Mouse (Mus musculus) thymus, adult 18-20 months (tissue): ENCODE results near the gene Ptp4a2.
"Not testable (repeated sequence)": the region's sequence is repeated elsewhere in the genome, so short reads cannot be mapped to it uniquely, and the experiment has no call there.

Experiments
- DNase-seq, 2 experiments: peaks; one replicate each; pipeline ENCODE4 v3.0.0; 2022; ENCODE audit warnings: mixed read lengths in 2 of 2

The Ptp4a2 gene

DNA sequence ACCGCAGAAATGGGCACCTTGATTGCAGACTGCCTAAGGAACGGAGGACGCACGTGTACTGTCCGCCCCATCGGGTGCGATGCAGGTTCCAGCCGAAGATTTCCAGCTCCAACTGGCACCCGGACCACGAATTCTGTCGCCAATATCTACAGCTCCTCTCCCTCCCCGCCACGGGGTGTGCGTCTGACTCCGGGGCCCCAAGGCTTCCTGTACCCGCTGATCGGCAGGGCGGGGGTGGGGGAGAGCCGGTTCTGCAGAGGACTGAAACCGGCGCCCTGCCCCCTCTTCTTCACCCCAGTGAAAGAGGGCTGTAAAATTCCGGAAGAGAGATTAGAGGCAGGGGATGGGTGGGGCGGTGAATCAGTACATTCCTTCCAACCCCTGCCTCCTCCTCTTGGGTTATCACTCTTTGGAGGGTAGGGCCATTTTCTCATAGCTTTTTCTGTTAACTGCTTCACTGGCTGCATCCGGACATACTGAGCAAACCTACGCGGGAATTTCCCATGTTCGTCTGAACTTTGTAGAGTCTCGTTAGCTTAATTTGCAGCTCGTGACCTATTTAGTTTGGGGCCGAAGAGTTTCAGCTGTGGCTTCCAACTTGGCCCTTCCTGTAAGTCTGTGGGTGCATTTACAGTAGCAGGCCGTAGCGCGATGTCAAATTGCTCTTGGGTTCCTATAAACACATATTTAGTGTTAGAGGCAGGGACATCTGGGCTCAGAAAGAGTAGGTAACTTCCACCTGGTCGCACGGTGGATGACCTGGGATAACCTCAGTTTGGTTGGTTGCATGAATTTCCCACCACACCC, at the start of gene Ptp4a2:
Gene Ptp4a2, plus strand, starts transcription at position 422 of the 807 bp plus-strand sequence.
- peak; percentile 82 to 88 for DNase-seq

DNA sequence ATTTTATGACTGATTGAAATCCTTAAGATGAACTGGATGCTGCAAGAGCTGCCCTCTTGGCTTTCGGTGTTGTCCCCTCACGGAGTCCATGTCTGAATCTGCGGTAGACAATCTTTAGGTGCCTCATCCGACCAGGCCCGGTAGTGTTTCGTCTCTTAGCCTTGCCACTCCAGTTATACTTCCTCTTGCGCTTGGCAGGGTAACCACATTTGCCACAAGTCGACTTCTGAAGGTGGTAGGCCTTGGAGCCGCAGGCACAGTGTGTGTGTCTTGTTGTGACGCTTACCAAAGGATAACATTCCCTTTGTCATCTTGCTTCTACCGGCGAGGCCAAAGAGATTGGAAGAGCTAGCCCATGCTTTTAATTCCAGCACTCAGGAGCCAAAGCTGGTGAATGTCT, 49.4 kb upstream of the Ptp4a2 start:
- peak; percentile 54 to 74 for DNase-seq

DNA sequence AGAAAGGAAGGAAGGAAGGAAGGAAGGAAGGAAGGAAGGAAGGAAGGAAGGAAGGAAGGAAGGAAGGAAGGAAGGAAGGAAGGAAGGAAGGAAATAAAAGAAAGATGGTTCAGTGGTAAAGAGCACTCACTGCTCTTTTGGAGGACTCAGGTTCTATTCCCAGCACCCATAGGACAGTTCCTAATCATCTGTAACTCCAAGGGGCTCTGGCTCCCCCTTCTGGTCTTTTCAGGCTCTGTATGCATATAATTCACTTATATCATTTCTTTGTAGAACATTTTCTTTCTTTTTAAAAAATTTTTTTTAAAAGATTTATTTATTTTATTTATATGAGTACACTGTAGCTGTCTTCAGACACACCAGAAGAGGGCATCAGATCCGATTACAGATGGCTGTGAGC, 48.5 kb upstream of the Ptp4a2 start:
- DNase-seq = not testable (repeated sequence)

DNA sequence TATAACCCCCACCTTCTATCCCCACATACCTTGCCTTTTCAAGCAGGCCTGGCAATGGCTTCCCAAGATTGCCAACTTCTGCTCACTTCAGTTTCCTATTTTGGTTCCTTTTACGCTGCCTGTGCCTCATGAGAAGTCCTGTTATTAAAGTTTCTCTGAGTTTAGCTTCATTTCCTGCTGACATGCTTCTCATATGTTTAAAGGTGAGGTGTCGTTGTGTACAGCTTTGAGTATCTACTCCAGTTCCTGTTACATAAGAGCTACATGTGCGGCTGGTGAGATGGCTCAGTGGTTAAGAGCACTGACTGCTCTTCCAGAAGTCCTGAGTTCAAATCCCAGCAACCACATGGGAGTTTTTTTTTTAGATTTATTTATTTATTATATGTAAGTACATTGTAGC, 45.7 kb upstream of the Ptp4a2 start:
- no peak for DNase-seq

DNA sequence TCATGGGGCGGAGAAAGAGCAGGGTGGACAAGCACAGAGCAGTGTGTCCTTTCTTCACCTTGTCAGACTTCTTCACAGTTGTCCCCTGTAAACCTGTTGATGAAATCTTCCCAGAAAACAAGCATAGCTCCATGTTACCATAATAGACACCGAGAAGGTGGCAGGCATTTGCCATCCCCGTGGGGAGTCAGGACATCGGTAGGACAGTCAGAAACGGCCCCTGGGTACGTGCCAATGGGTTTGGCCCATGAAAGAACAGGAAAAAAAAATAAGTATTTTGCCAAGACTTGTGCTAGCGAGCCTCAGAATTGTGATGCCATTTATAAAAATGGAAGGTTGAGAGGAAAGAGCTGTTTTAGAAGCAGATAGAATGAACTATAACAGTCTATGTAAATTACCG, 43.2 kb upstream of the Ptp4a2 start:
- no peak for DNase-seq

DNA sequence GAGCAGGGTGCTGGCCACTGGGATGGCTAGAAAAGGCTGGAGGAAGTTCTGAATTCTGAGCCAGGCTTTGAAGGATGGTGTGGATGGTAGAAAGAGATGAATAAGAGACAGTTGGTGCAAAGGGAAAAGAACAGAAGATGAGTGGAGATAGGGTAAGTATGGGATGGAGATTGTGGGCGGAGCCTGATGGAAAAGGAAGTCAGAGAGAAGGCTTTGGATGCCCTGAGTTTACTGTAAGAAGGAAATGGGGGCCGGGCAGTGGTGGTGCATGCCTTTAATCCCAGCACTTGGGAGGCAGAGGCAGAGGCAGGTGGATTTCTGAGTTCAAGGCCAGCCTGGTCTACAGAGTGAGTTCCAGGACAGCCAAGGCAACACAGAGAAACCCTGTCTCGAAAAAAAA, 42.3 kb upstream of the Ptp4a2 start:
- not testable (repeated sequence) for DNase-seq

DNA sequence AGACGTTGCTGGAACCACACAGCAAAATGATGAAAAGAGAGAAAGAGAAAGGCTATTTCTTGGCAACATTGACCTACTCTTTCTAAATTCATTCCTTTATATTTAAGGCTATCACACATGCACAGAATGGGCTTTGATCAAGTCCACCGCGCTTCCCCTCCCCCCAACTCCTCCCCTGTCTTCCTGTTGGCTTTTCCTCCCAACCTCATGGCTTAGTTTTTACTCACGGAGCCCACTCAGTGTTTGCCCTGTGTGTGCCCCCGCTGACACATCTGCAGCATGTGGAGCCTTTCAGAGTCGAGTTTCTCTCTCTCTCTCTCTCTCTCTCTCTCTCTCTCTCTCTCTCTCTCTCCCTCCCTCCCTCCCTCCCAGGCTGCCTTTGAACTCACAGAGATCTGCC, 40.4 kb upstream of the Ptp4a2 start:
- DNase-seq = peak; percentile 58 to 71

DNA sequence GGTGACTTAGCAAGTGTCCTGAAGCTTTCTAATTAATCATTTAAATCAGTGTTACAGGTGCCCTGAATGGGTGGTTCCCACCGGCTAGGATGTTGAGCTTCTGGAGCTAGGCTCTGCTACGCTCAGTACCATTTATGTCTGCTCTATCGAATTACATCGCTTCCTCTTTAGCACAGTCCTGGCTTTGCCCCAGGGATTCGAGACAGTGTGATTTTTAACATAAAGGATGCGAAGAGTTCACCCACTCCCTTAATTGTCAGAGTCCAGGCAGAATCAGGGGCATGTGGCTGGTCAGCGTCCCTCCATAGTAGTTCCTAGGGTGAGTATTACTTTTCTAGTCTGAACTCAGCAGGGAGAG, 39.7 kb upstream of the Ptp4a2 start:
- no peak for DNase-seq

DNA sequence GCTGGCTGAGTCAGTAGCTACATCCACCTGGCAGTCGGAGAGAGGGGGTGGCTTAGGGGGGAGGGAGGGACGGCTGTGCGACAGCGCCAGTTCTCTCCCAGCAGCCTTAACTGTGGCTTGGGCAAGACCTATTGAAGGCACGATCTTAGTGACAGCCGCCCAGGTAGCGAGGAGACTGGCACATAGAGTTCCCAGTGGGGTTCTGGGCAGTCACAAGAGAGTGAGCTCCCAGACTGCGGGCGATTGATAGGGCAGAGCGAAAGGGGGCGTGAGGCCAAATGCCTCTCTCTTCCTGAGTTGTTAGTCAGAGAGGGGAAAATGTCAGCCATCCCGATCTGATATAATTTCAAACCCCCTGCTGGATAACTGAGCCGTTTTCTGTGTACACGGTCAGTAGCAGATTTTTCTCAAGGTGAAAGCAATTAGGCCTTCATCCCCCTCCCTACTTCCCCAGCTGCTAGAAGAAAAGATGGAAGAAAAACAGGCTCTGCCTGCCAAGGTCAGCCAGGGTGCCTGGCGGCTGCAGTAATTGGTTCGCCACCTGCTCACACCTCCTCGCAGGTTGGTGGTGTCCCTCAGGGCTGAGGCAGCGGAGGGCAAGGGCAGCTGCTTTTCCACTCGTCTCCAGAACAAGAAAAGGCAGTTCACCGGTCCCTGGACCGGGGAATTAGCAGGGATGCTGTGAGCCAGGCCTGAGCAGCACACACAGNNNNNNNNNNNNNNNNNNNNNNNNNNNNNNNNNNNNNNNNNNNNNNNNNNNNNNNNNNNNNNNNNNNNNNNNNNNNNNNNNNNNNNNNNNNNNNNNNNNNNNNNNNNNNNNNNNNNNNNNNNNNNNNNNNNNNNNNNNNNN, 39.1 kb upstream of the Ptp4a2 start:
- peak; percentile 71 to 83 for DNase-seq

DNA sequence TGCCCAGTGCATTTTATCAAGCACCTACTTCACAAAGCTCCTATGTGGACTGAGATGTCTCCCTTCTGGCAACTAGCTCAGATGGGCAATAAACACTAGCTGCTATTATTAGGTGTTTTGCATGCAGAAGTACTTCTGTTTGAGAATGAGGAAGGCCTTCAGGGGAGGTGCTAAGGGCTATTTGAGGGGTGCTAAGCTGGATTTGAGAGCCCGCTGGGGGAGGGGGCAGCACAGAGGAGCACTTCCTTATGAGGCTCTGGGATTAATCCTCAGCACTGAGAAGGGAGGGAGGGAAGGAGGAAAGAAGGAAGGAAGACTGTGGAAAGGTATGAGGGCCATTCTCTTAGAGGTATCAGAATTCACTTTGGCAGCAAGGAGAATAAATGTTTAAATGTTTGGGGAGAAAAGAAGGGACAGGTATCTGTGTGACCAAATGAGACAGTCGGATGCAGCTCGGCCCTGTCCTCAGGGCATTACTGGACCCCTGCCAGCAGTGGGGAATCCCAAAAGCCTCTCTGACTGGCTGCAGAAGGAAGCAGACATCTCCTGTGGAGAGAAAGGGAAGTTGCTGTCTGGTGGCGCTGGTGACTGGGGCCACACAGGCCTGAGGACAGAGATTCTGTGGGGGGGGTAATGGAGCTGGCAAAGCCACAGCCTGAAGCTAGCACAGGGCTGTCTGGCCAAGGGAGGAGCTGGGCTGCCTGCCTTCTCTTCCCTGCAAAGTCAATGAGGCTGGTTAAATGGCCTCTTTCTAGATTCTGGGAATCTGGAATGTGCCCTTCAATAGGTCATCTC, 28.9 kb upstream of the Ptp4a2 start:
- no peak for DNase-seq

DNA sequence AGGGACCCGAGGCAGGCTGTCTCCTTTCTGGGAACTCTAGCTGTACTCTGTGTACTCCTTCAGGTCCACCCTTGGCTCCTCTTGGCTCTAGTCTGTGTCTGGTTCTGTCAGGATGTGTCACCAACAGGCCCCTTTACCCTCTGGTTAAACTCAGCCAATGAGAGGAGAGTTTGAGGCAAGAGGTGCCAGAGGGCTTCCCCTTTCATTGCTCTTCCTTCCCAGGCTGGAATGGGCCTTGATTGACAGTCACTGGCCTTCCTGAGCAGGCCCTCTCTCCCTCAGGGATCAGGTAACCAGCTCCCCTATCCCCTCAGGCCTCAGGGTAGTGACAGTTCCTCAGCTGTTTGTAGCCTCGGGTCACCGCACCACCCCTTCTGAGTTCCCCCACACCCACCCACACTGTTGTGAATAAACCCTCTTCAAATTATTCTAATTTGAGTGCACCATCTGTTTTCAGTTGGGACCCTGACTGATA, 28.1 kb upstream of the Ptp4a2 start:
- DNase-seq = no peak

DNA sequence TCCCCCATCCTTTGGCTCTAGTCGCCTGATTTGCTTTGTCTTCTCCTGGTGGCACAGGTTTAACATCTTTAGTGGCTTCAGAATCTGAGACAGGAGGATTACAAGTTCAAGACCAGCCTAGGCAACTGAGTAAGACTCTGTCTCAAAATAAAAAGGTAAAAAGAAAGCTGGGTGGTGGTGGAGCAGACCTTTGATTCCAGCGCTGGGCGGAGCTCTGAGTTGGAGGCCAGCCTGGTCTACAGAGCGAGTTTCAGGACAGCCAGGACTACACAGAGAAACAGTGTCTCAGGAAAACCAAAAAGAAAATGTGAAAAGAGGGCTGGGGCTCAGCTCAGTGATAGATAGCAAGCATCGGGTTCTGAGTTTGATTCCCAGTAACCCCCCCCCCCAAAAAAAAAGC, 27.5 kb upstream of the Ptp4a2 start:
- DNase-seq = no peak

DNA sequence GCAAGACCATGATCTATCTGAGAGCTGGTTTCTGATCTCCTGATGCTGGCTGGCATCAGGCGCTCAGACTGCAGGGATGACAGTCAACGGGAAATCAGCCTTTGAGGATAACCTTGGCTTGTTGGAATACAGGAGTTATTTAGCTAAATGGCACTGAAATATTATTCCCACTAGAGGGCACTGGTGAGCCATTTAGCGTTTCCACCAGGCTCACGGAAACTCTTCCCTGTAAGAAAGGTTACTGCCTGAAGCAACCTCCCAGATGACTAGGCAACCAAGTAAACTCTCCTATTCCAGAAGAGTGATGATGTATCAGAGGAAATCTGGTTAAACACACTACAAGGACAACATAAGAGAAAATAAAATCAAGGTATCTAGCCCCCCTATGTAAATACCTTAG, 25.8 kb upstream of the Ptp4a2 start:
- no peak for DNase-seq

DNA sequence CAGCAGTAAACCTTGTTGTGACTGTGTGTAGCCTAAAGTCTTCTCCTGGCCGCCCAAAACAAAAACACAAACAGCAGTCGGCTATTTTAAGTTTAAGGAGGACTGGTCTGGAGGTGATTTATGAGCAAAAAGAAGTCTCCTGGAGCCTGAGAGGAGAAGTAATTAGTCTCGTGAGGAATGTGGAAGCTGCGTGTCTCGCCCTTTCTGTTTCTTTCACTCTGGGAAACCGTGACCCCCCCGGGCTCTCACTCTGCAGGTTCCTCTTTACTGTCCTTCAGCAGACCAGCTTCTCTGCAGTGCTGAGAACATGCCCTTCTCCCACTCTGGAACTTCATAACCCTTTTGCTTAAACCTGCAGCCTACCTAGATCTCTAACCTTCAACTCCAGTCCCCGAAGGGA, 22.3 kb upstream of the Ptp4a2 start:
- DNase-seq = no peak

DNA sequence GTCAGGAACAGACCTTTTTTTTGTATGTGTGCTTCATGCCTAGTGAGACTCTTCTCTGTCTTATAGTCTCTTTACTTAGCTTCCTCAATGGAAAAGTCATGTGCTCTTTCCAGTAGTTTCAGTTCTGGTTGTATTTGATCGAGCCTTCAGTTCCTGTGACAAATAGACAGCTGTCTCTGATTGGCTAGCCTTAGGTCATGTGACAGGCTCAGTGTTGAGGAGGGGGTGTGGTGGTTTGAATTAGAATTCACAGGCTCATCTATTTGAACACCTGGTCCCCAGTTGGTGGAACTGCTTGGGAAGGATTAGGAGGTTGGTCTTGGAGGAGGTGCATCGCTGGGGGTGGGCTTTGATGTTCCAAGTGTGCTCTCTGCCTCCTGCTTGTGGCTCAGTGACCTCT, 21.4 kb upstream of the Ptp4a2 start:
- DNase-seq = no peak

DNA sequence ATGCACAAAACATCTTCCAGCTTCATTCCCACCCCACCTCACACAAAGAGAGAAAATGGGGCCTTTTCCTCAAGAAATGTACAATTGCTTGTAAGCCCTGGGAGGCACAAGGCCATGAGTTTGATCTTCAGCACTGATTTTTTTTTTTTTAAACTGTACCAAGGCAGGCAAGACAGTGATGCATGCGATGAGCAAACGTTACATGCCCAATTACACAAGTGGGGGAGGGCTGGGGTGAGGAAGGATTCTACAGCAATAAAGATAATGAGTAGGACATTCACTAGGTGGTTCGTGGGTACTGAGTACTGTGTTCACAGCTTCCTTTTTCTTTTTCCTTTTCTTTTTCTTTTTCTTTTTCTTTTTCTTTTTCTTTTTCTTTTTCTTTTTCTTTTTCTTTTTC, 20.5 kb upstream of the Ptp4a2 start:
- no peak for DNase-seq

DNA sequence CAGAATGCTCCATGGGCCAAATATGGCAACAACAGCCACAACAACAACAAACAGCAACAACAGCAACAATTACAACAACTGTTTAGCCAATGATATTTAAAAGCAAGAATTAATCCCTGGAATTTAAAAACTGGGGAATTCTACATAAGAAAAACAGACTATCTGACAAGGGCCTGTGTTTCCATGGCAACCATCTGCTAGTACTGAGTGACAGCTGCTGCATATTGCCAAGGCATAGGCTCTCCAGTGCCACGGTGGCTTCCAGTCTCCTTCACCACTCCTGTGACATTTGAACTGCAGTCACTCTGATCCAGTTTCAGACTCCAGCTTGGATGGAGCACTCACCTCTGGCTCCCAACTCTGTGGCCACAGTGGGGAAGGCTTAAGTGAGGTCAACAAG, 19.6 kb upstream of the Ptp4a2 start:
- no peak for DNase-seq

DNA sequence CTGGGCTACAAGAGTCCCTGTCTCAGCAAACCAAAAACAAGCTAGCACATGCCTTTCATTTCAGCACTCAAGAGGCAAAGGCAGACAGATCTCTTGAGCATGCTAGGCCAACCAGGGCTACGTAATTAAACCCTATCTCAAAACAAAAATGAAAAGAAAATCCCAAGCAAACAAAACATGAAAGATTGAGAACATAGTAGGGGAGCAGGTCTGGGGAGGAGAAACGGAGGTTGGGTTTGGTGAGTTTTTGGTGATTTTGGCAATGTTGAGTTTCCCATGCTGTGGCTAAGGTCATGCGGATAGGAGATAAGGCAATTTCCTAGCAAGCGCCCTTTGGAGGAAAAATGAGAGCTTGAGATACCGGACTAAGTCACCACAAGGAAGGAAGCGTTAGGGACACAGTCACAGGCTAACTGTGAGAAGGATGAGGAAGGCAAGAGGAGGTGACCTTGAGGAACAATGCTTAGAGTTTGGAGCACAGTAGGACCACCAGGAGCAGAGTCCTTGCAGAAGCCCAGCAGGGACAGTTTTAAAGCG, 18.3 kb upstream of the Ptp4a2 start:
- DNase-seq = no peak

DNA sequence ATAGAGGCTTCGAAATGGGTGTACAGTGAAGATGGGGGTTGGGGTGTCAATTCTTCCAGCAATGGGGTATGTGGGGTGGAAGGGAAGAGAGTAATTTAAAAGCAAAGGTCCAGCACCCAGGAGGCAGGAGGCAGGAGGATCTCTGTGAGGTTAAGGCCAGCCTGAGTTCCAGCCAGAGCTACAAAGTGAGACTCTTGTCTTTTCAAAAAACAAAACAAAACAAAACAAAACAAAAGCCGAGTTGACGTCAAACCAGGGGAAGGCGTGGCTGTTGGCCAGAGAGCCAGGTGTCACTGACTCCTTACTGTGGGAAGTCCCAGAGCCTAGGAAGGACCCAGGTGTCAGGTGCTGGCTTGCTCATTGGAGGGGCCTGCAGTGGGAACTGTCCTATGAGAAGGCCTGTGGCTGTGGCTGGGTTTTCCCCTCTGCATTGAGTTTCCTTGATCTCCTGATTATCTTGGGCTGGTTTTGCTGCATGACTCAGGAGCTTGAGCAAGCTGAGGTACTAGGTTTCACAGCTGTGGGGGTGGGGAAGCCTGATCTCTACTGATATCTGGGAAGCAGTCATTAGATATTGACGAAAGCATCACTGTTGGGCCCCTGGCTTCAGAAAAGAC, 17.2 kb upstream of the Ptp4a2 start:
- peak; percentile 45 to 65 for DNase-seq

DNA sequence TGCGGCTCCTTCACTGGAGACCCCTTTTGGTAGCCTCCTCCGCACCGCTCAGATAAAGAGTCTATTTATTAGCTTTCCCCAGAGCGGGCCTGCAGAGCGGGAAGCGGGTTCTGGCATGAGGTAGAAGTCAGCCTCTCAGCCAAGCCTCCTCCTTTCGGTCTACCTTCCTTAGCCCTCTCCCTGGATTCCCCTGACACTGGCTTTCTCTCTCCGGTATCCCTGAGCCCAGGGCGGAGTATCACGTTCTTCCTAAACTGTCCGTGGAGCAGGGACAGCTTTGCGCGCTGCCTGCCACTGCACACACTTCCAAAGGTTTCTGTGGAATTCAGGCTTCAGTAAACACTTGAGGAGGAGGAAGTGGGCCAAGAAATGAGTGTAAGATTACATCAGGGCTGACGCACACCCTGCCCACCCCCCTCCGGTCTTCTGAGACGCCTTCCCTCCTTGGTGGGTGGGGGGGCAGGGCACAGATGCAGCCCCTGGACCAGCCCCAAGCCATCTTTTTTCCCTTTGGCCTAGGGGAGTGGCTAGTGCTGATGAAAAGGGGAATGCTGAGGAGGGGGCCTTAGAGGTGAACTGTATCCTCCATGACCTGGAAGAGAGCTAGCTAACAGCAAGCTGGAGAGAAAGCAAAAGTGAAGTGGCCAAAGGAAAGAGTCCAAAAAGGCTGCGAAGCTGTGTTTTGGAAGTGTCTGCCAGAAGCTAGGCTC, 15.7 kb upstream of the Ptp4a2 start:
- DNase-seq = no peak

DNA sequence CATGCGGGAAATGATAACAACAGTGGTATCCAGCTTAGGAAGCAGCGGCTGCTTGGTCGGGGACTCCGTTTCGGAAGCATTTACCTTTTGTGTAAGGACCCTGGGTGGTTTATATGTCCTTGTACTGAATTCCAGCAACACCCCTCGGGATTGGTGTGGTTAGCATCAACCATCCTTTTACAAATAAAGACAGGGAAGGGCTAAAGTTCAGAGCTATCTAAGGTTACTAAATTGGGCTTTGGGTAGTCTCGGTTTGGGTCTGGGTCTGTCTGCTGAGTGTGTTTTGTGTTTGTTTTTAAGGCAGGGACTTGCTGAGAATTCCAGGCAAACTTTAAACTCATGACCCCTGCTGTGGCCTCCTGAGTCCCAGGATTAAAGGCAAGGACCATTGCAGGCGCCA, 15.2 kb upstream of the Ptp4a2 start:
- DNase-seq = no peak

DNA sequence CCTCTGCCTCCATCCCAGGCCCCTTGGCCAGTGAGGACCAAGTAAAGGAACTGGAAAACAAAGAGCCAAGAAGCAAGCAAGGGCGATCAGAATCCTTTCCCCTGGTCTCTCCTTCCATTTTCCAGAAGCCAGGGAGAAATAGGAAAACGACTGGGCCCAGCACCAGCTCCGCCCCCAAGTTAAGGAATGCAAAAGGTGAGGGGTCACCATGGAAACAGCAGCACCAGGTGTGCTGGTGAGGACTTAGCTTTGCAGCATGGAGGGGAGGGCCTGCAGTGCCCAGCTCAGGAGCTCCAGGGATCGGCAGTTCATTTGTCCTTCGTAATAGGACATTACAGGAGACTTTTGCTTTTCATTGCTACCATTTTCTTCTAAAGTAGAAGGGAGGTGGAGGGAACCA, 13.0 kb upstream of the Ptp4a2 start:
- no peak for DNase-seq
